Mouse (Mus musculus) kidney, adult 2 months (tissue): ENCODE measurements around the gene Raph1. TPM values are rescaled to one million over a fixed set of nuclear protein-coding genes. Genes with fewer than 3 reads are reported as not detected.

Experiments
- DNase-seq: peaks from one replicate; pipeline ENCODE4 v3.0.0; 2021
- H3K27ac ChIP-seq: fragments of 200-500 bp; 2 replicates; pipeline ENCODE4 v1.5.1; 2012; ENCODE audit warnings: low read depth, low read length, control low read depth, inconsistent platforms; ENCODE audit not compliant: insufficient read depth
- H3K27me3 ChIP-seq: fragments of 200-500 bp; replicated peaks from 2 replicates; pipeline ENCODE4 v1.6.1; 2012; ENCODE audit warnings: mild to moderate bottlenecking, moderate library complexity, low read length, inconsistent platforms; ENCODE audit not compliant: control insufficient read depth, insufficient read depth
- H3K36me3 ChIP-seq: fragments of 200-500 bp; 2 replicates; pipeline ENCODE4 v1.6.1; 2012; ENCODE audit warnings: mild to moderate bottlenecking, moderate library complexity, low read length, inconsistent platforms; ENCODE audit not compliant: control insufficient read depth, insufficient read depth
- H3K4me1 ChIP-seq: fragments of 200-500 bp; 2 replicates; pipeline ENCODE4 v1.6.1; 2011; ENCODE audit warnings: low read length; ENCODE audit not compliant: control insufficient read depth, insufficient read depth
- H3K4me3 ChIP-seq: fragments of 200-500 bp; 2 replicates; pipeline ENCODE4 v1.5.1; 2011; ENCODE audit warnings: mild to moderate bottlenecking, low read depth, low read length, control low read depth; ENCODE audit not compliant: insufficient read depth
- CTCF ChIP-seq: fragments of 200-500 bp; conservative IDR thresholded peaks from 2 replicates; pipeline ENCODE4 v1.5.1; 2011; ENCODE audit warnings: low read depth, mild to moderate bottlenecking, control low read depth, low read length, moderate library complexity, mixed read lengths; ENCODE audit not compliant: insufficient read depth, insufficient read length
- POLR2A ChIP-seq: fragments of 200-500 bp; IDR thresholded peaks from one replicate; pipeline ENCODE4 v1.6.1; 2011; ENCODE audit warnings: low read depth, low read length, control low read depth
- WGBS: fragments of 180-500 bp; shearing (Covaris S2); methylation state at CpG from one replicate; pipeline ENCODE4 v1.1.7; 2018; 5-methylcytosine and 5-hydroxymethylcytosine counted together
- polyA plus RNA-seq: library from polyadenylated mRNA; depleted of rRNA; stranded (reverse); fragments of >200 nt; gene quantifications from 2 replicates; pipeline ENCODE4 v1.2.3, GENCODE M21; 2012; rRNA removed

Raph1 gene
- 5.0 and 5.7 TPM in 2 replicates for polyA plus RNA-seq

GRCm38 (mm10) chr1:60566631-60567311 is at the start of gene Raph1:
Gene Raph1, minus strand, starts transcription at chr1:60567104.
- H3K27ac ChIP-seq = peak within 1 kb of the TSS; percentile 62
- TF ChIP-seq CTCF (no peak), POLR2A (no peak)
- peaks cover 7% of the 10 kb centered on the region; the same call in 1 of the 2 replicates for H3K4me1 ChIP-seq
- H3K4me3 ChIP-seq = peak within 1 kb of the TSS; percentile 85
- peak; percentile 95 for DNase-seq
- no peaks in the 10 kb centered on the region for H3K36me3 ChIP-seq
- WGBS = under 1% methylated on average over 80 of the region's 92 CpGs
- no peaks in the 10 kb centered on the region for H3K27me3 ChIP-seq

- Histone ChIP-seq H3K4me1 (no peaks in the 10 kb centered on the region), H3K27me3 (no peaks in the 10 kb centered on the region), H3K27ac (no peak overlapping the region), H3K36me3 (no peaks in the 10 kb centered on the region), H3K4me3 (no peak overlapping the region)
- 86% methylated on average over 1 of the region's 1 CpGs for WGBS
- TF ChIP-seq CTCF (no peak), POLR2A (no peak)
- no peak for DNase-seq
Observed at GRCm38 (mm10) chr1:60615703-60616102, 48.8 kb upstream of the Raph1 start.

- H3K36me3 ChIP-seq = no peaks in the 10 kb centered on the region
- H3K27me3 ChIP-seq = no peaks in the 10 kb centered on the region
- WGBS = 12% methylated on average over 1 of the region's 1 CpGs
- DNase-seq = peak; percentile 29
- H3K27ac ChIP-seq = no peak overlapping the region
- H3K4me1 ChIP-seq = no peaks in the 10 kb centered on the region
- TF ChIP-seq POLR2A = no peak
- TF ChIP-seq CTCF = no peak
- no peak overlapping the region for H3K4me3 ChIP-seq
Observed at GRCm38 (mm10) chr1:60614902-60615301, 48.0 kb upstream of the Raph1 start.

DNA sequence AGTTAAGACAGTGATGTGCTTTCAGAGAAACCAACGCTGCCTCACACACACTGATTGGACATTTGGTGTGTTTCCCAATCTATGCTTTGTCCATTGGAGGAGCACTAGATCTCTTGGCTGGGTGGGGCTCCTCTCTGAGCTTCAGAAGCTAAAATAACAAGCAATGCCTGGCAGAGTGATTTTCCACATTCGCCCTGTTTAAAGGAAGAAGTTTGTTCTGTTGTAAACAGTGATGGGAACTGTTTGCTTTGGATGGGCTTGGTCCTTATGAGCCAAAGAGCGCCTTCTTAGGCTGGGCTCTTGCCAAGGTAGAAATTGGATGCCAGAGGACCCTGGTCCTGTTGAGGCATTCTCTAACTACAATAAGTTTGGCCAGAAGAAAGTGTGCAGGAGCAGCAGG is 45.1 kb upstream of the Raph1 start:
- Histone ChIP-seq H3K27ac (no peak overlapping the region), H3K4me1 (peaks cover 4% of the 10 kb centered on the region; the same call in 1 of the 2 replicates), H3K36me3 (no peaks in the 10 kb centered on the region), H3K4me3 (no peak overlapping the region), H3K27me3 (no peaks in the 10 kb centered on the region)
- no peak for DNase-seq
- 89% methylated on average over 3 of the region's 3 CpGs for WGBS
- TF ChIP-seq CTCF (no peak), POLR2A (no peak)

DNA sequence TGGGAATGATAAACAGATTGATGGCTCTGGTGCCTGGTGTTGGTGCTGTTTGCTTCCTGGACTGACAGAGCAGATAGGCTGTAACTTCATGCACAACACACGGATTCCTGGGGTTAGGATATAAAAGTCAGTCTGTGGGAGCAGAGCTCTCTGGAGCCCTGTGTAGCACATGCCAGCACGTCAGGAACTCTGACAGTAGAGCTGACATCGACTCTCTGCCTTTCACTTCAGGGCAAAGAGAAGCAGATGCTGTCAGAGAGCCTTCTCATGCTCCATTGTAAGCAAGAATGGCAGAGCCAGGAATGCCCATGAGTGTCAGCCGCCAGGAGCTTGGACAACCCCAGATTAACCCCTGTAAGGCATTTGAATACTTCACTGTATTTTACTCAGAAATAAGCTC is 43.7 kb upstream of the Raph1 start:
- Histone ChIP-seq H3K27me3 (no peaks in the 10 kb centered on the region), H3K27ac (no peak overlapping the region), H3K4me1 (peaks cover 4% of the 10 kb centered on the region; the same call in 1 of the 2 replicates), H3K36me3 (no peaks in the 10 kb centered on the region), H3K4me3 (no peak overlapping the region)
- no peak for DNase-seq
- WGBS = 73% methylated on average over 4 of the region's 4 CpGs
- TF ChIP-seq CTCF = no peak
- no peak for TF ChIP-seq POLR2A

GRCm38 (mm10) chr1:60609011-60609775 is 42.3 kb upstream of the Raph1 start:
- no peak overlapping the region for H3K4me3 ChIP-seq
- H3K27me3 ChIP-seq = no peaks in the 10 kb centered on the region
- peak; percentile 79 for DNase-seq
- no peaks in the 10 kb centered on the region for H3K36me3 ChIP-seq
- 68% methylated on average over 8 of the region's 8 CpGs for WGBS
- peak overlapping the region; percentile 95 for H3K27ac ChIP-seq
- peaks cover 4% of the 10 kb centered on the region; the same call in 1 of the 2 replicates for H3K4me1 ChIP-seq
- TF ChIP-seq CTCF (no peak), POLR2A (no peak)

GRCm38 (mm10) chr1:60604481-60605021 is 37.6 kb upstream of the Raph1 start:
- no peak overlapping the region for H3K4me3 ChIP-seq
- no peak for TF ChIP-seq POLR2A
- TF ChIP-seq CTCF = no peak
- DNase-seq = no peak
- H3K27me3 ChIP-seq = no peaks in the 10 kb centered on the region
- 80% methylated on average over 3 of the region's 3 CpGs for WGBS
- no peak overlapping the region for H3K27ac ChIP-seq
- no peaks in the 10 kb centered on the region for H3K36me3 ChIP-seq
- H3K4me1 ChIP-seq = peaks cover 4% of the 10 kb centered on the region; the same call in 1 of the 2 replicates
